Mouse (Mus musculus) splenic B cell, adult 2 months (primary cell): ENCODE measurements around the gene Rpap3.

Experiments
- DNase-seq: peaks from one replicate; pipeline ENCODE4 v3.0.0-alpha.2; 2011; ENCODE audit warnings: low read depth, low spot score
- H3K27me3 ChIP-seq: 2 replicates; pipeline ENCODE4 v1.6.1; 2012; ENCODE audit warnings: mild to moderate bottlenecking, low read length, moderate library complexity, mixed read lengths; ENCODE audit not compliant: control insufficient read depth, poor library complexity, insufficient read depth, severe bottlenecking
- H3K36me3 ChIP-seq: 2 replicates; pipeline ENCODE4 v1.6.1; 2012; ENCODE audit warnings: mild to moderate bottlenecking, low read length, moderate library complexity, mixed read lengths; ENCODE audit not compliant: control insufficient read depth, poor library complexity, insufficient read depth, severe bottlenecking

The Rpap3 gene

DNA sequence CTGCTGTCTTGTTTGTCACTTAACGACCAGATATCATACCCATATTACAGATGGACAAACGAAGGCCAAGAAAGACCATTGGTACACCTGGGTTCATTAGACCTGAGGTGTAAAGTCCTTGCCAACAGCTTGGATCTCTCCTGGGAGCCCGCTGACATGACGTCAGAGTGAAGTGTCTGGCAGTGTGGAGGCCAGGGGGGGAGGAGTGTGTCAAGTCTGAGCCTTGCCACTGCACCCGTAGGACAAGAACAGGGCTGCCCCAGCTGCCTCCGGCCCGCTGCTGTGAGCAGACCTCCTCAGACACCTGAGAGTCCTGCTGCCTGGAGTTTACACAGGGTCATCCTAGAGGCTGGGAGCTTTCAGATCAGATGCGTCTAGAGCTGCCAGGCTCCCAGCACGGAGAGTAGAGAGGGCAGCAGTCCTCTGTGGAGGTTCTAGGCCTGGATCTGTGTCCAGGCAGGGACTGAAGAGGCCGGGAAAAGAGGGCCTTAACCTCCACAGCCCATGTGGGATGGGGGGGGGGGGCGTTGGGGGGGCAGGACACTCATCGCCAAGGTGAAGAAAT lies 38.4 kb upstream of the Rpap3 start:
- no peaks in the 10 kb centered on the region for H3K36me3 ChIP-seq
- peak; percentile 30 for DNase-seq
- H3K27me3 ChIP-seq: no peaks in the 10 kb centered on the region

DNA sequence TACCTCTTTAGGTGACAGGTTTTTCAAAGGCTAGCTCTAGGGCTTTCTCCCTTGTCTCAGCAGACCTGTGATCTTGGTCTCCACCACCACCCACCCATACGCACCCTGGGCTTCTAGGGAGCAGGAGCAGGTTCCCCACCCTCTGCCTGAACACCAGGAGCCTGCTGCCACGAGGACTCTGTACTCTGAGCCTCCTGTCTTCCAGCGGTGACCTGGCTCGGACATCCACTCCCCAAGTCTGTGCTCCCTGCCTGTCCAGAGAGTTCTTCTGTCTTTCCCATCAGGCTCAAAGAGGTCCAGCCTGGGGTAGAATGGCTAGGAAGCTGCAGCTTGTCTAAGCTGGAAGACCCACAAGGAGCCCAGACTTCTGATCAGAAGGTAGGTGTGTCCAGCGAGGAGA lies 37.6 kb upstream of the Rpap3 start:
- DNase-seq: no peak
- Histone ChIP-seq H3K36me3 (no peaks in the 10 kb centered on the region), H3K27me3 (no peaks in the 10 kb centered on the region)

DNA sequence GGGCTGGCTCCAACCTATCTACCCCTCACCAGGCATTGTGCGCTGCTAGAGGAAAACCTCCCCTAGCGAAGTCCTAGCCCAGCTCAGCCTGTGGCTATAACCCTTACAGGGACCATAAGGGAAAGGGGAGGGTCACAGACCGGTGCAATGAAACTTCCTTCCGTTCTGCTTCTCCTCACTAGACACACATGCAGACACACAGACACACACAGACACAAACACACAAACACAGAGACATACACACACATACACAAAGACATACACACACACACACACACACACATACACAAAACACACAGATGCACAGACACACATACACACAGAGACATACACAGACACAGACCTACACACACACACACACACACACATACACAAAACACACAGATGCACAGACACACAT lies 37.0 kb upstream of the Rpap3 start:
- H3K27me3 ChIP-seq: no peaks in the 10 kb centered on the region
- no peaks in the 10 kb centered on the region for H3K36me3 ChIP-seq
- DNase-seq: peak; percentile 42

DNA sequence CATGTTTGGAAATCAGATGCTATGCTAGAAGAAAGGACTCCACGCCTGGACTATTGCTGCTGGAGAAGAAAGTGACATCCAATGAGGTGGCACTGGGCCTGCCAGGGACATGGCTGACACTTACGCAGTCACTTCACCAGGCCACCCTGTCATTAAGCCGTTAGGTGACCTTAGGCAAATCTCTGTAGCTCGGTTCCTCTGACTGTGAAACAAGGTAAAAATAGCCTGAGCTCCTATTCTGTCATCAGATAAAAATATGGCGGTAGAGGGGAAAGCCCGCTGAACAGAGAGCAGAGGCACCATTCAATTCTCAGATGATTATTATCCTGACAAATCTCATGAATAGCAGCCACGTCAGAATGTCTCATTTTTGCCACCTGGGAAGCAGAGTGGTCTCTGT lies 36.4 kb upstream of the Rpap3 start:
- H3K27me3 ChIP-seq: no peaks in the 10 kb centered on the region
- H3K36me3 ChIP-seq: no peaks in the 10 kb centered on the region
- DNase-seq: peak; percentile 83

DNA sequence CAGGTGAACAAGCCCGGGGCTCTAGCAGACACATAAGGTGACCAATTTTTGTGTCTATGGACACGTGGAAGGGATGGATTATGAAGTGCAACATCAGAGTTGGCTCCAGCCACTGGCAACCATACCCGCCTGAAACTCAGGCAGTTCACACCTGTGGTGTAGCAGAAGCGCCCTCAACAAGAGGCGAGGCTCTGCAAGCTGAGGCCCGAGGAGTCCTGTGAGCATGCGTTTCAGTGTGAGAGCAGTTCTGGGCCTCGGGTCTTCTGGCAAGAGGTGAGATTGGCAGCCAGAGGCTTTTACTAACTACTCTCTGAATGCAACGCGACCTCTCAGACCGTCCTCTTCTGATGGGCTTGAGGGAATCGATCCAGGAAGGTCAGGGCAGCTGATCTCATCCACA lies 36.0 kb upstream of the Rpap3 start:
- DNase-seq: no peak
- H3K27me3 ChIP-seq: no peaks in the 10 kb centered on the region
- H3K36me3 ChIP-seq: no peaks in the 10 kb centered on the region

DNA sequence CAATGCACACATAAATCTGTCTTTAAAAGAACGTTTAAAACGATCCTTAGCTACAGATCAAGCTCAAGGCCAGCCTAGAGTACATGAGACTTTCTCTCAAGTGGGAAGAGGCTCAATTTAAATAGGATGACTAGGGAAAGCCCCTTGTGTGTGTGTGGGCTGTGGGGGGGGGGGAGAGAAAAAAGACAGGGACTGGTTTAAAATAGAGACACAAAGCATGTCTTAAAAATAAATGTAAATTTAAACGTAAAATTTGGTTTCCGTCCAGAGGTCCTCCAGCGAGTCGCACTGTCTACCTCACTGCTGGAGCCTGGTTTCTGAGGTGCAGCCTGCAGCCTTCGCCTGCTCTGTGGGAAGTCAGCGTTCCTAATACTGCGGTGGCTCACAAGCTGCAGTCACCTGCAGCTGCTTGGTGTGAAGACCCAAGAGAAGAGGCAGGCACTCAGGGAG lies 34.7 kb upstream of the Rpap3 start:
- peak; percentile 38 for DNase-seq
- Histone ChIP-seq H3K27me3 (no peaks in the 10 kb centered on the region), H3K36me3 (no peaks in the 10 kb centered on the region)

DNA sequence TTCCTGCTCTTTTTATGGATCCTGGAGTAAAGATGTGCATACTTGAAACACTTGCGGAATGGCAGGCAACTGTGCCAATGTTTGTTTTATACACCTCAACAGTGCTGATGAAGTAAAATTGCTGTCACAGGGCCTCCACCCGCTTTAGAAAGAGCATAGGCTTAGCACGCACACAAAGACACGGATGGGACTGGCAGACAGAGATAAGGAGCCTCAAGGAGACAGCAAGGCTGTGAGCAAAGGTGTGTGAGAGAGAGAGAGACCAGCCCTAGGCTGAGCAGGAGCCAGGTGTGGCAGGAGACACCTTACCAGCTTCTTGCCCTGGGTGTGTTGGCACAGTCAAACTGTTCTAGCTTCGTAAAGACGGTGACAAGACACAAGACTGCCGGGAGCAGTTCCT lies 33.3 kb upstream of the Rpap3 start:
- no peak for DNase-seq
- H3K36me3 ChIP-seq: no peaks in the 10 kb centered on the region
- no peaks in the 10 kb centered on the region for H3K27me3 ChIP-seq

DNA sequence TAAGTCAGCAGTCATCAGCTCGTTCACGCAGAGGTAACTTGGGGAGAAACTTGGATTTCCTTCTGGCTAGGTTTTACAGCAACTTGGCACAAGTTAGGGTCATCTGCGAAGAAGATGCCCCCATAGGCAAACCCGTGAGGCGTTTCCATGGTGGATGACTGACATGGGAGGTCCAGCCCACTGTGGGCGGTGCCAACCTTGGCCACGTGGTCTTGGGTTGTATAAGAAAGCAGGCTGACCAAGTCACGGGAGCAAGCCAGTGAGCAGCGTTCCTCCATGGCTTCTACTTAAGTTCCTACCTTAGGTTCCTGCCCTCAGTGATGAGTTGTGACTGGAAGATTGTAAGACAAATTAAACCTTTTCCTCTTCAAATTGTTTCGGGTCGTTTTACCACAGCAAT lies 26.4 kb upstream of the Rpap3 start:
- Histone ChIP-seq H3K36me3 (no peaks in the 10 kb centered on the region), H3K27me3 (no peaks in the 10 kb centered on the region)
- DNase-seq: no peak

DNA sequence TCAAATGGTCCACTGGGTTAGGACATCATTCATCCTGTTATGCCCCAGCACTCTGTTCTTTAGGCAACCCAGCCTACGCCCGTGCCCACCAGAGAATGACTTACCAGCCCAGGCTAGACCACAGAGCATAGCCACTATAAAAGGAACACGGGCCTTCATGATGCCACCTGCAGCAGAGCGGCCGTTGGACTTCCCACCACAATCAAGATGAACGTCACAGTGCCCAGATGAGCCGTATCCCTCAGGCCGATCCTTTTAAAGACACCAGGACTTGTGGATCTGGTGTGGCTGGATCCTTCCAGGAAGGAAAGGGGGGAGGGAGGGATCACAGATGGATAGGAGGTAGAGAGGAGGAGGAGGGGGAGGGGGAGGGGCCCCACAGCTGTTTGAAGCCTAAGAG lies 25.5 kb upstream of the Rpap3 start, which contains the start of gene Endou:
Endou (minus strand) TSS at position 229 of the 400 bp plus-strand sequence.
- Histone ChIP-seq H3K27me3 (no peaks in the 10 kb centered on the region), H3K36me3 (no peaks in the 10 kb centered on the region)
- no peak for DNase-seq

DNA sequence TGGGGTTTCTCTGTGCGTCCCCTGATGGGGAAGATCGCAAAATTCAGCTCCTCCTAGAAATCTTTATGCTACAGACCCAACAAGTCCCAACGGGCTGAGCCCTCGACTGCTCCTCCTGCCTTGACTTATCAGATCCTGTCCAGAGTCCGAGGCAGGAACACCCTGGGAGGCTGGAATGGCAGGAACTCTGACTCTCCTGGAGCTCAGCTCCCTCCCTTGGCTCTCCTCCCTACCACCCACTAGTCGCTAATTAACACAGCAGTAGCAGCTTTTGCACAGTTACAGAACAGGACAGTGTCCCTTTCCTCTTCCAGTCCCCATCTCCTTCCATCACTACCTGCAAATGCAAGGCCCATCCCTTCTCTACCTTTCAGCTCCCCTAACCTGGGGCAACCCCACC lies 24.7 kb upstream of the Rpap3 start:
- H3K36me3 ChIP-seq: no peaks in the 10 kb centered on the region
- no peak for DNase-seq

DNA sequence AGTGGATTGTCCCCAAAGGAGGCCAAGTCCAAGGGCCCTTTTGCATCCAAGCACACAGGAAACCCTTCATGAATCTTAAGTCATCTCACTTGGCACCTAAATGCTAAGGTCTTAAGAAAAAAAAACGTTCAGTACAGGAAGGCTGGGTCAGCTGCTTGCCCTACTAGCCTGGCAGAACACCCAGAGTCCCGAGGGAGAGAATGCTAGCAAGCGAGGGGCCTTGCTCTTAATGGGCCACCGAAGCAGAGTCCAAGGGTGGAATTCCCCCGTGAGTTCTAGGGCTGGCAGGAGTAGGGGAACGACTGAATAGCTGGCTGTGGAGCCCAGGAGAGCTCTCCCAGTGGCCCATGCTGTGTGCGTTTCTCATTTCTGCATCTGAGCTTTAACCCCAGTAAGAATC lies 23.2 kb upstream of the Rpap3 start:
- DNase-seq: no peak
- no peaks in the 10 kb centered on the region for H3K27me3 ChIP-seq
- H3K36me3 ChIP-seq: no peaks in the 10 kb centered on the region

More for the DNA sequence above, 24.7 kb upstream of the Rpap3 start:
- H3K27me3 ChIP-seq: no peaks in the 10 kb centered on the region

DNA sequence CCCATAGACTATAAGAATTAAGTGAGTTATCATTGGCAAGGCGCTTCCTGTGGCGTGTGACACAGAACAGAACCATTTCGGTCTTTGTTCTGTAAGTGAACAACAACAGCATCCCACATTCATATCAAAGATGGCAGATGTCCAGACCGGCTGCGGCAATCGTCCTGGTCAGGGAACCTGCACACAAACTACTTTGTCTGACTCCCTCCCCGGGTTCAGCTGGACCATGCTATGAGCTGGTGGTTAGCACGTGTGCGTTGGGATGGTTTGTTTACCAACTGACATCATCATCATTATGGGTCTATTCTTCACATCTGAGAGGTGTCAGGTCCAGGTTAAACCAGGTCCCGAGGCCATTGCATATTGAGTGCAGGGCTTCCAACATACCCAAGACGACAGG lies 22.8 kb upstream of the Rpap3 start:
- DNase-seq: no peak
- no peaks in the 10 kb centered on the region for H3K36me3 ChIP-seq

DNA sequence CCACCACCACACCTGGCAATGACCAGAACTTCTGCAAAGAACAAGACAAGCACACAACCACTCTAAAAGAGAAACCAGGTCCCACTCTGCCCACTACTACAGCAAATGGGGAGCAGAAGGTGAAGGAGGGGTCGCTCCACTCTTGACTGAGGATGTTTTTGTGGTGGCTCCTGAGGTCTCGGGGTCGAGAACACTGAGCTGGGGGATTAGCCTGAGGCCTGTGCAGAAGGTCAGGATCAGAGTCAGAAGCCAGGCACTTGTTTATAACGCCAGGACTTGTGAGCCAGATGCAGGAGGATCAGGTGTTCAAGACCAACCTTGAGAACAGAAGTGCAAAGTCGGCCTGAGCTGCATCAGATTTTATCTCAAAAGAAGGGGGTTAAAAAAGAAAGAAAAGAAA lies 21.9 kb upstream of the Rpap3 start:
- Histone ChIP-seq H3K36me3 (no peaks in the 10 kb centered on the region), H3K27me3 (no peaks in the 10 kb centered on the region)
- no peak for DNase-seq

More for the DNA sequence above, 22.8 kb upstream of the Rpap3 start:
- H3K27me3 ChIP-seq: no peaks in the 10 kb centered on the region

DNA sequence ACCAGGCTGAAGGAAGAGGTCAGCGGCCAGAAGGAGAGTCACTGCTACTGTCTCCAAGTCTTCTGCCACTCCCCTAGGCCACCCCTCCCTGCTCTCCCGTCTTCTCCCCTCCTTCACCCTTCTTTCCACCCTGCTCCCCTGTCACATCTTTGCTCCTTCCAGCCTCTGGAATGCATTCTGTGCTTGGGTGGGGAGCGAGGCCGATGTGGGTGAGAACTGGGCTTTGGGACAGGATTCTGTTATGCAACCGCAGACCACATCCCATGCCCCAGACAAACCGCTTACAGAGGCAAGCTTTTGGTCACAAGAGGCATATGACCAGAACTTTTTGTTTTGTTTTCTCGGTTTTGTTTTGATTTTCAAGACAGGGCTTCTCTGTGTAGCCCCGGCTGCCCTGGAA lies 21.4 kb upstream of the Rpap3 start:
- no peaks in the 10 kb centered on the region for H3K36me3 ChIP-seq
- DNase-seq: peak; percentile 48
- no peaks in the 10 kb centered on the region for H3K27me3 ChIP-seq

DNA sequence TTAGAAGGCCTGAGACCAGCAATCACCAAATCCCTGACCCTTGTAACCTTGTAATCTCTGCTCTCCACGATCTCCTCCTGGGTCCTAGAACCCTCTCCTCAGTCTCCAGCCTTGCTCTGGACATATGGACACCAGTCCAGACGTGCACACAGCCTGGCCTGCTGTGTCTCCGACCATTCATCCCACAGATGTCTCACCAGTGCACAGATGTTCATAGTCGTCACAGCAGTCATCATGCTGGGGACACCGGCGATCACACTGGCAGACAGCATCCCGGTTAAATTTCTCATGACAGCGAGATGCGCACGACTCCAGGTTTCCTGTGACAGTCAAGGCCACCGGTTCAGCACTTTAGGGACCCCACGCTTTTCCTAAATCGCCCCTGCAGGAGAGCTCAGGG lies 20.7 kb upstream of the Rpap3 start:
- H3K36me3 ChIP-seq: no peaks in the 10 kb centered on the region
- no peak for DNase-seq
- no peaks in the 10 kb centered on the region for H3K27me3 ChIP-seq

DNA sequence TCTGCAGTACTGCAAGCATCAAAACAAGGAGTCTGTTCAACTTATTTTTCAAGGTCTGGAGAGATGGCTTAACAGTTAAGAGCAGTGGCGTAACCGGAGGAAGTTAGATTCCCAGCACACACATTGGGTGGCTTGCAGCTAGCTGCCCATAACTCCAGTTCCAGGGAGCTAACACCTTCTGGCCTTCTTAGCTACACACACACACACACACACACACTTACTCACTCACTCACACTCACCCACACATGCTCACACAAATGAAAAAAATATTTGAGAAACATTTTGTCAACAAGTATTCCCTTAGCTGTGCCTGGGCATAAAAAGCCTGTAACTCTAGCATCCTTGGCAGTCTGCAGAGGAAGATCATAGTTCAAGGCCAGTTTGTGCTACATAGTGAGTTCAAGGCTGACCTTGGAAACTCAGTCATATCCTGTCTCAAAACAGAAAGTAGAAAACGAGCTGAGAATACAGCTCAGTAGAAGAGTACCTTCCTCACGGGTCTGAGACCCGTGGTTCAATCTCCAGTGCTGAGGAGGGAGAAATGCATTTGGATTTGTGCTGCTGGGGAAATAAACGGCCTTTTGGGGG lies 19.7 kb upstream of the Rpap3 start:
- no peaks in the 10 kb centered on the region for H3K36me3 ChIP-seq
- H3K27me3 ChIP-seq: no peaks in the 10 kb centered on the region
- no peak for DNase-seq
